Mouse (Mus musculus) heart, adult 11 months (tissue): ENCODE results near the gene Nrxn3.

Source experiments
- DNase-seq: peaks from one replicate; pipeline ENCODE4 v3.0.0; 2022

Nrxn3 gene

GRCm38 (mm10) chr12:88816865-88817264 lies 94.2 kb downstream of the Nrxn3 start:
- peak; percentile 72 for DNase-seq

DNA sequence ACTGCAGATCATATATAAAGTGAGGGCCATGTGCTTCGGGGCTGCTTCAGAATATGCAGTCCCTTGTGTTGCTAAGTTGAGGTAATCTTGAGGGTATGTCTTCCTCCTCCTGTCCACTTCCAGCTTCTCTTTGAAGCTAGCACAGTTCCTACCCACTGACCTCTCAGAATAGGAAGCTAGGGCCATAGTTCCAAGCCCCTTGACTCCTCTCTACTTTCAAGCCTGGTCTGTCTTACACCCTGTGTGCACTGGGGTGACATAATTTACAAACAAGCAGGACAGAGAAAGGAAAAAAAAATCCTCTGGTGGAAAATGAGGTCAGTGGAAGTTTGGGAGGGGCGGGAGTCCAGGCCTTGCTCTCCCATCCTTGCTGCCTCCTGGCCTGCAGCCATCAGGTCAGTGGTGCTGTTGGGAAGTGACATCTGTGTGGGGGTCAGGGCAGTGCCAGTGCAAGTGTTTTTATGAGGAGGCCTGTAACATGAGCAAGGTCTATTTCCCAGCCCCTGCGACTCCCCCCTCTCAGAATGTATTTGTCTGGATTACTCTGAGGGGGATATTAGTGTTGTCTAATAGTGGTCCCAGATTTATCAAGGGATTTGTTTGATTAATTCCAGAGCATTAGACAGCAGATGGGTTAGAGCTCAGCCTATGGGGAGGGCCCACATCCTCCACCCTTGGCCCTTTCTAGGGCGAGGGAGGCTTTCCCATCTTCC lies 96.1 kb downstream of the Nrxn3 start:
- DNase-seq: peak; percentile 91

DNA sequence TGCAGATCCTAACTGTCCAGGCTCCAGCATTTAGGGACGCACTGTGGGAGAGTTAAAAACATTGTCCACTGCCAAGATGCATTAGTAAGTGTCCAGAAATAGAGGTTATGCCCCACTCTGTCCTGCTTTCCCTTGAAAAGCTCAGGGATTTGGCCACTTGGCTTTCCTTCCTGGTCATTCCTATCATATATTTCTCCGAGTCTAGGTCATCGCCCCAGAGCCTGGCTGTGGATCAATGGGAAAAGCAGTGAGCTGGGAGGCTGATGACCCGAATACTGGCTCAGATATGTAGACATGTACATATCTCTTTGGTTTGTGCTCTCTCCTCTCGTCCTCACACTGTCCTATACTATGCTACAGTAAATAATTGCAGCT lies 96.6 kb downstream of the Nrxn3 start:
- DNase-seq: peak; percentile 80

GRCm38 (mm10) chr12:88820131-88820530 lies 97.5 kb downstream of the Nrxn3 start:
- no peak for DNase-seq

DNA sequence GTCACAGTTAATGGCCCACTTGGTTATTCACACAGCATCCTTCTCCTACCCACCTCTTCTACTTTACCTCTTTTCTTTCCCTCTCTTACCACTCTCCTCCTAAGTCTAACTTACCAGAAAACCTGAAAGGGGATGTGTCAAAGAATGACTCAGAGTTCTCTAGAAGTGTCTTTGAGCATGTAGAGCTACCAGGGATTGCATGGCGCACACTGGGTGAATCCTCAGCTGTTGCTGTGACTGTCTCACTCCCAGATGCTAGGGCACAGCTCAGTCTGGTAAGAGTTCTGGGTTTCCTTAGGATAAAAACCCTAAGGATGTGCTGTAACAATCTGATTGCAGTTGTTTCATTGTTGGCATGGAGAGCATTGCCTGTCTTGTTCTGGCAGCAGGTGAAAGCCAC lies 108.2 kb downstream of the Nrxn3 start:
- DNase-seq: no peak

DNA sequence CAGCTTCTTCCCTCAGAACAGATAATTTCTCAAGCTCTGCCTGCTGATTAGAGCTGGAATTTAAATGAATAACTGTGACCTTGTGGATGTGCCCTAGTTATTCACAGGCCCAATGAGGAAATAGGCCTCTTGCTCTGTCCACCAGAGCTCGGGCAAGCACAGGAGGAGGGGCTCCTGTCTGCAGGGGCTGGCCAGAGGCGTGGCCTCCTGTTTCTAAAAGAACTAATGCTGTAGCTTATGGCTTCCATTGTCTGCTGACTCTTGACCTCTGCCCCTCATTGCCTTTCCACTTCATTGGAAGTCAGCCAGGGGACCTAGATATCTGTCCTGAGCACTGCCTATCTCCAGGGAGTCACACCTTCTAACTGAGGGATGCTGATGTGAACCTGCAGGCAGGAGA lies 113.1 kb downstream of the Nrxn3 start:
- DNase-seq: no peak

GRCm38 (mm10) chr12:88839724-88840123 lies 117.0 kb downstream of the Nrxn3 start:
- DNase-seq: no peak

DNA sequence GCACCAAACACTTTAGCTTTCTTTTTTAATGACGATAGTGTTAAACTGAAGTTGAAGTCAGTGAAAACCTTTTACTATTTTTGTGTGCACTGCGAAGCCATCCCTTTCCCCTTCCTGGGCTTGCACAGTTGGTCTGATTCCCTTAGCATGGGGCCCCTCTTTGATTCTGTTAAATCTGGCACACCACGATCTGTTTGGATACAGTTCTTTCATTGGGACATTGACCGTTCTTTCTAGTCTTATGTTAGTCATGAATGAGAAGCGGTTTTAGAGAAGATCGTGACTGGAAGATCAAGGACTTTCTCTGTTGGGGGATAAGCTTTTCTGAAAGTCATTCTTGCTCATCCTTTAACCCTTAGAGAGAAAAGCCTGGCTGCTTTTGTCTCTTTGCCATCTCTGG lies 118.7 kb downstream of the Nrxn3 start:
- DNase-seq: no peak

DNA sequence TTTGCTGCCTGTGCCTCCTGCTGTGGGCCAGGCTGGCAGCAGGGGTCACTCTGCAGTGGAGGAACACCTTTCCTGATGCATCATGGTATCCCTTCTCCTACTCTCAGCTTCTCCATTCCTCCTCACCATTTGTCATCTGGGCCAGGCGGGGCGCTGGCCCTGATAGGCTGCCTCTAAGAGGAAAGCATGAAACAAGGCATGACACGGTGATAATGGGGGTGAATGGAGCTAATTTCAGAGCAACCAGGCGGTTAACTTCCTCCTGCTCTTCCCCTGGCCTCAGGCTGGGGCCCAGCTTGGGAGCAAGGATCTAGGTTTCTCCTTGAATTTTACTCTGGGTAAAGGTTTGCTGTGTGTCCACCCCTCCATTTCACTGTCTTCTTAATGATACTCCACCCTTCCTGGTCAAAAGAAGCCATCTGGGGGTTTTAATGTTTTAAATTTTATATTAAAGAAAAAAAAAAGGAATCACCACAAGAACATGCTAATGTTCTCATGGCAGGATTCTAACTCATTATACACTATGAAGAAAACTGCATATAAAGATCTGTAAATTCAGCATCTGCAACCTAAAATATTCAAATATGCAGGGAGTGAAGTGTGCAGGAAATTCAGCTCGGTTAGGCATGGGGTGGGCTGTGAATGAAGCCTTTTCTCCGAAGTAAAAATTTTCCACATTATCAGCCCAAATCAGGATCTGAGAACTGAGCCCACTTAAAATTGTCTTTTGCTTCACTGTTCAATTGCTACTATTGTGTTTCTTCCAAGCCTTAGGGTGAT lies 127.9 kb downstream of the Nrxn3 start:
- no peak for DNase-seq

DNA sequence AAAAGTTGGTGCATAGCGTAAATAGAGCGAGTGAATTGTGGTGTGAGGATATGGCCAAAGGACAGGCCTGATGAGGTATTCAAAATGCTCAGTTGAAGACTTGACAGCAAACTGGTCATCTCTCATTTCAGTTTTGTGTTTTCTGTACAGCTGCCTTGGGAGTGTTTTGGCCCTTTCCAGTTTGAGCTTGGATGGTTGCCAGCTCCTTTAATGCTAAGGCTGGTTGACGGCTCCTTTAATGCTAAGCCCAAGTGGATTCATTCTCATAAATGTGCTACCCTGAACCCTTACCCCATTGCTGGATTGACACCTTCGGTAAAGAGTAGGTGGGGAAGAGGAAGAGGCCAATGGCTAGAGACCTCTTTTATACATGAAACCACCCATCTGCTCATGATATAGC lies 131.4 kb downstream of the Nrxn3 start:
- DNase-seq: no peak

GRCm38 (mm10) chr12:88857701-88858100 lies 135.0 kb downstream of the Nrxn3 start:
- no peak for DNase-seq

- no peak for DNase-seq
Observed at GRCm38 (mm10) chr12:88859456-88860345, 137.0 kb downstream of the Nrxn3 start.

DNA sequence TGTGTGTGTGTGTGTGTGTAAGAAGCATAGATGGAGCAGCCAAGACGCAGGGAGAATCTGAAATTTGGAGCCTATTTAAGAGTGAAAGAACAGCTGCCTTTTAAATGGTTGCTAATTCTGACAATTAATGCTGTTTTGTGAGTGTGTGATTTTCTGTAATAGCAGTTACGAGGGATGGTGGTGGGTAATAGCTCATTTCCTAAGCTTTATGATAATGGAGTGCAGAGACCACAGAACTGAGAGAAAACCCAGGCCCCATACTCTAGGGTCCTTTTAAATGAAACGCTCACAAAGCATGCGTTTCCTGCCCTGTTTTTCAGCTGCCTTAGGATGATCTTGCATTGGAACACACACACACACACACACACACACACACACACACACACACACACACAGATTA lies 137.7 kb downstream of the Nrxn3 start:
- no peak for DNase-seq

DNA sequence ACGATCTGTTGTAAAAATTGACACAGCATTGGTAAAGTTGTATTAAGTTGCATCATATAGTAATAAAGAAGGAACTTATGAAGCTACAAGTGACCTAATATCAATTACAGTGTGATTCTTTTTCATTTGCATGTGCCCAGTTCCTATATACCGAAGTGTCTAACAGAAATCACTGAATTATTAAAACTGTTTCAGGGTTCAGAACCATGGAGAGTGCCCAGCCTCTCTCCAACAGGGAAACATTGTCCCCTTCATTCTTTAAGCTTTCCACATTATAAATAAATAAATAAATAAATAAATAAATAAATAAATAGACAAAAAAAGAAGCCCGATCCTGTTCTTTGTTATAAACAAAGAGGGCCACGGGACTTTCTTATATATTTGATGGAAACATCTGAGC lies 140.4 kb downstream of the Nrxn3 start:
- no peak for DNase-seq

GRCm38 (mm10) chr12:88868288-88868687 lies 145.6 kb downstream of the Nrxn3 start:
- no peak for DNase-seq

DNA sequence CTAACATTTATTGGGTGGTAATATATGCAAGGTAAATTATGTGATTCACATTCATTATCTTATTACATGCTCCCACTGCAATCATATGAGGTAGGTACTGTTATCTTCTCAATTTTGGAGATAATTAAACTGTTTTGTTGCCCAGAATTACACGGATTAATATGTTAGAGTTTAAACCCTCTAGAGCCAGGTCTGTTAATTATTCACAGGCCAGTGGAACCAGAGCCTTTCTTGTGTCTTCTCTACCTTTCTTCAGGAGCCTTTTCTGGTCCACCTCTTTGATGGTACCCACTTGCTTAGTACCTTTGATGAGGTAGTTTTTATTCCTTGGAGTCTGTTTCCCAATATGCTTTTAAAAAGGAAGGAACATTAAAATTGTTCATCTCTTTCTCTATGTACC lies 174.7 kb downstream of the Nrxn3 start:
- DNase-seq: no peak

DNA sequence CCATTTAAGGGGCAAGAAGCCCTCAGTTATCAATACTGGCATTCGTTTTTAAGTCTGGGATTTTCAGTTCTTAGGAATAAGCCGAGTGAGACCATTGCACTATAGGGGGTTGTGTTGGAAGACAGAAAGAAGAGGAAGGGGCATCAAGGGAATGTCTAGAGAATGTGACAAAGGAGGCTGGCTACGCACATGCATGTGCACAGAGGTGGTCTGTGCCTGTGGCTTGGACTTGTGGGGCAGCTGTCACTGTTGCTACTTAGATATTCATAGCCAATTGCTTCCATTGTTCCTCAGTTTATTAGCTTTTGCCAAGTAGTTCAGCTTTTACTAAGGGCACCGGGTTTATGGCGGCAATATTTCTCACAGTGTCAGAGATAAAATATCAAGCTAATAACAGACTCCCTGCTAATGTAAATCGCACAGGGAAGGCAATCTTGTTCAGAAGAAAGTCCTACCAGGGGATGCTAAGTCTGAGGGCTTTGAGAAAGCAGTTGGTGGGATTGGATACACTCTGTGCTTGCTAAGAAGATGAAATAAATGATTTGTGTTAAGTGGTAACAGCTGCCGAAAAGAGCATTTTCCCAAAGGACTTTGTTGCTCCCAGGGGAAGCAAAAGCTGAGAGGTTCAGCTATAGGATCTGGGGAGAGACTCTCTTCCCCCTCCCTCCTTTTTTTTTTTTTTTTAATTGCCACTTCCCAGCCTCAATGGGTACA lies 177.5 kb downstream of the Nrxn3 start:
- DNase-seq: no peak

DNA sequence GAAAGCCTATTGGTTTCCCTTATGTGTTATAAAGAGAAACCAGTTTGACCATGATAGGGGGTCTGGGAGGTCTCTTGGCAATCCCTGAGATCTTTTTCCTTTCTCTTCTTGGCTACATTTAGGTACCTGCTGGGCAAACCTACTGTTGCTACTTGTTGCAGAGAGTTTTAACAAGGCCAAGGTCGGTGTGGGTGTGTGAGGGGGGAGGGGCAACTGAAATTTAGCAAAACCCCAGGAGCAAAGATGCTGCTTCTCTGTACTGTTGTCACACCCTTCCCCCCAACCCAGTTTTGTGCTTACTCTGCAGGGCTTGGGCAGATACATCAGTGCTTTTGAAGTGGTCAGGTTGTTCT lies 178.0 kb downstream of the Nrxn3 start:
- DNase-seq: no peak

- no peak for DNase-seq
Observed at GRCm38 (mm10) chr12:88910761-88911160, 188.1 kb downstream of the Nrxn3 start.

DNA sequence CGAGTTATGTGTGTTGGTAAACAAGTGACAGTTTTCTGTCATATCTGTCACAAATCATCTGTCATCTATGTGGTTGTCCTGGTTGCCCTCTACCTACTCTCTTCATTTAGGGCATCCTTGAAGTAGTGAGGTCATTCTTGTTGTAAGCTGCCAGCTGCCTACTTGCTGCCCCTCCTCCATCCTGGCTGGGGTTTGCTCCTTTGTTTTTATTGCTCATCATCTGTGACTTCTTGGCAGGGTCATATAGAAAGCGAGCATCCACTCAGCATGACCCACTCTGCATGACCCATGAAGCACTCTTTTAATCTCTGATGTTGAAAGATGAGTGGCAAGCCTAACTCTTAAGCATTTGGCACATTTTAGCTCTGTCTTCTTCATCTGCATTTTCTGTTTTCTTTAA lies 194.1 kb downstream of the Nrxn3 start:
- no peak for DNase-seq

- no peak for DNase-seq
Observed at GRCm38 (mm10) chr12:88924896-88925295, 202.2 kb downstream of the Nrxn3 start.

DNA sequence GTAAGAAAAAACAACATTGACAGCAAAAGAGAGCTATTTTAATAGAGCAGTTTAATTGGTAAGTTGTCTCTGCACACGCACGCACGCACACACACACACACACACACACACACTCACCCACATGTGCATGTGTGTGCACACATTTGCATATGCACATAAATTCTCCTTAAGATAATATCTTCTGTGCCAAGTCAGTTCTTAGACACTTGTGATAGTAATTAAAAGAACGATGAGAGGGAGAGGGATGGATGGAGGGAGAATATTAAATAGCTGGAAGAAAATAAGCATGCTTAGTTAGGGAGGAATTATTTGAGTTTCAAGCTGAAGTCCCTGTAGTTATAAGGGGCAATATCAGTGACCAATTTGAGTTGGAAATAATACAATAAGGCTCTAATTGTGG lies 203.6 kb downstream of the Nrxn3 start:
- DNase-seq: no peak

- peak; percentile 83 for DNase-seq
Observed at GRCm38 (mm10) chr12:88931713-88932112, 209.0 kb downstream of the Nrxn3 start.
